Mouse (Mus musculus) c-Kit-positive CD71-positive TER-119-positive erythroid progenitor cells, embryonic 14.5 days (primary cell): Measurements from ENCODE around the gene Rnf220.

Source experiments
- DNase-seq: peaks from one replicate; pipeline ENCODE4 v3.0.0-alpha.2; 2013; ENCODE audit warnings: low spot score

Gene Rnf220

GRCm38 (mm10) chr4:117438064-117438463 is 58.8 kb downstream of the Rnf220 start:
- no peak for DNase-seq

GRCm38 (mm10) chr4:117436995-117437660 is 59.7 kb downstream of the Rnf220 start:
- no peak for DNase-seq

DNA sequence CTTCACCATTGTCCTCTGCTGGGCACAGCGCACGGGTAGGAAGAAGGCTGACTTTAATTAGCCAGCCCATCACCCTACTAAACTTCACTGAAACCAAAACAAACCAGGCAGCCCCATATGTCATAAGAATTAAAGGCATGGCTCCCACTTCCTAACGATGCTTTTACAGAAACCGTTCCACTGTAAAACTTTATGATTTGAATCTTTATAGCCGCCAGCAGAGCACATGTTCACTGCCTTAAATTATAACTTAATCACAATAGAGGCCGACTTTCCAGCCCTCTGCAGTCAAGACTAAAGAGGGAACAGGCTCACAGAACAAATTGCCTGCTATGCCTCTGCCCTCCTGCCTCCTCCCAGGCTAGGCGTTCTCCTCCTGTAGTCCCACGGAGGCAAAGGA is 62.5 kb downstream of the Rnf220 start:
- DNase-seq, result no peak

- no peak for DNase-seq
Measured at GRCm38 (mm10) chr4:117429604-117430003, 67.2 kb downstream of the Rnf220 start.

DNA sequence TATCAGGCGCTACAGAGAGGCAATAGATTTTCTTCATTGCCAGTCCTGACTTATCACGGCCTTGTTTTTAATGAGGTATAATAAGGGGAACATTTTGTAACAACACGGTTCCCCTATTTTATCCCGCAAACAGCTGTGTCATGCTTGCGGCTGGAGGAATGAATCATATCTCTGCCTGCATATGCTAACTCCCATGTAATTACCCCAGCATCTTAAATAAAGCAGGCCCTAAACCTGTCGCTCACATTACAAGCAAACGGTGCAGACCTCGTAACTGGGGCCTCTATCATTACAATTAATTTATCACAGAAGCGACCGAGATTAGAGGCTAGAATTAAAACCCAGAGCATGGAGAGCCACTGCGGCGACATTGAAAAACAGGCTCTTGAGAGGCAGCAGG is 69.3 kb downstream of the Rnf220 start:
- DNase-seq, result peak; percentile 31

DNA sequence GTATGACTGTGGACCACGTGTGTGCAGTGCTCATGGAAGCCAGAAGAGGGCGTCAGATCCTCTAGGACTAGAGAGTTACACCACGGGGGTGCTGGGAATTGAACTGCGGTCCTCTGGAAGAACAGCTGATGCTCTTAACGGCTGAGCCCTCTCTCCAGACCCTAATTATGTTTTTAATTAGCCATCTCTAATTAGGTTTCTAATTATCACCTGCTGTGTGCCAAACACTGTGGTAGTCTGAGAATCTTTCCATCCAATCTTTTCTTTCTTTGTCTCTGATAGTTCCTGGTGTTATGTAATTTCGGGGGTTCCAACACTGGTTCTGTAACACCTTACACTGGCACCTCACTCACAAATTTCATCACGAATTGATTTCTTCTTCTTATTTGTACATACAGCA is 75.8 kb downstream of the Rnf220 start:
- no peak for DNase-seq

DNA sequence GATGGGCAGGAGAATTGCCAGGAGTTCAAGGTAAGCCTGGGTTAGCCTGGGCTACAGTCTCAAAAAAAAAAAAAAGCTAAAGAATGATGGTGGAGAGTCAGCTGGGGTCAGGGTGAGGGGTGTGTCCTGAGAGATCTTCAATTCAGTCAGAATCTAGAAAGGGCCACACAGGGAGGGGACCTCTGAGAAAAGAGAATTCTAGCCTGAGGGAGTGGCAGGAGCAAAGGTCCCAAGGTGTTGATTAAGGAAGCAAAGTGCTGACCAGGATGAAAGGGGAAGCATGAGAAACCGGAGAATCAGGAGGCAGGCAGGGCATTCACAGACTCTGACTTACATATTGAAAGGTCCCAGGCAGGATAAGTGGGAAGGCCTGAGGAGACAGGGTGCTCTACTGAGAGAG is 80.0 kb downstream of the Rnf220 start:
- DNase-seq, result no peak

GRCm38 (mm10) chr4:117410049-117410410 is 86.8 kb downstream of the Rnf220 start:
- DNase-seq, result no peak

- no peak for DNase-seq
Measured at GRCm38 (mm10) chr4:117409144-117410048, 87.5 kb downstream of the Rnf220 start.

GRCm38 (mm10) chr4:117407945-117408344 is 88.9 kb downstream of the Rnf220 start:
- no peak for DNase-seq

- no peak for DNase-seq
Measured at GRCm38 (mm10) chr4:117405999-117406398, 90.9 kb downstream of the Rnf220 start.

GRCm38 (mm10) chr4:117405211-117405610 is 91.6 kb downstream of the Rnf220 start:
- no peak for DNase-seq

DNA sequence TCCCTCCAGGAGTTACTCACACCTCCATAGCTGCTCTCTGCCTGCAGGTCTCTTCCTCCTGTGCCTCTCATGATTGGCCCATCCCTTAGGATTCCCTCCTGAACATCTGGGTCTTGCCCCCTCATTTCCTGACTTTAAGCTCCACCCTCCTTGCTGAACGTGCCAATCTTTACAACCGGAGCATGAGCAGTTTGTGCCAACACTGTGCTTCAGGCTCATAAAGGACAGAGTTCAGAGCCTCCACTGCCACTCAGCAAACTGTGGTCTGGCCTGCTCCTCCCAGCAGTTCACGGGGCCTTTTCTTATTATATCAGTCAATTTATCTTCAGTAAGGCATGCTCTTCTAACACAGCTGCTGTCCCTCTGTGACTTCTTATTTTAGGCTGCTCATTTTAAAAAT is 93.4 kb downstream of the Rnf220 start:
- DNase-seq, result no peak

- no peak for DNase-seq
Measured at GRCm38 (mm10) chr4:117397128-117397527, 99.7 kb downstream of the Rnf220 start.

- DNase-seq, result no peak
Measured at GRCm38 (mm10) chr4:117393027-117393426, 103.8 kb downstream of the Rnf220 start.

DNA sequence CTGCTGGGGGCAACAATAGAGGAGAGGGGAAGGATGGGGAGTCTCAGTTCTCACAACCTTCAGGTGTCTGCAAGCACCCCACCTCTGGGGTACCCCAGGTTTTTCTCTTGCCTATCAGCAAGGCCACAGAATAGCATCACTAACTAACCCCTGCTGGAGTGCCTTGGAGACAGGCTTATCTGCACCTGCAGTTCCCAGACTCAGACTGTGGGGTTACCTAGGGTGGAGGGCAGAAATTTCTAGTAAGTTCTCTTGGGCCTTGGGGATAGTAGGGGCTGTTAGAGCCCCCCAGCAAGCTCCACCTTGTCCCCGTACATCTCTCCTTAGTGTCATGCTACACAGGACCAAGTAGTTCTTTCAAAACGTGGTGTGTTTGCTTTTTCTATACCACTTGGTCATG is 104.5 kb downstream of the Rnf220 start:
- no peak for DNase-seq

GRCm38 (mm10) chr4:117391966-117392365 is 104.9 kb downstream of the Rnf220 start:
- no peak for DNase-seq

- no peak for DNase-seq
Measured at GRCm38 (mm10) chr4:117390850-117391795, 105.7 kb downstream of the Rnf220 start.

GRCm38 (mm10) chr4:117389264-117390054 is 107.4 kb downstream of the Rnf220 start:
- DNase-seq, result no peak

DNA sequence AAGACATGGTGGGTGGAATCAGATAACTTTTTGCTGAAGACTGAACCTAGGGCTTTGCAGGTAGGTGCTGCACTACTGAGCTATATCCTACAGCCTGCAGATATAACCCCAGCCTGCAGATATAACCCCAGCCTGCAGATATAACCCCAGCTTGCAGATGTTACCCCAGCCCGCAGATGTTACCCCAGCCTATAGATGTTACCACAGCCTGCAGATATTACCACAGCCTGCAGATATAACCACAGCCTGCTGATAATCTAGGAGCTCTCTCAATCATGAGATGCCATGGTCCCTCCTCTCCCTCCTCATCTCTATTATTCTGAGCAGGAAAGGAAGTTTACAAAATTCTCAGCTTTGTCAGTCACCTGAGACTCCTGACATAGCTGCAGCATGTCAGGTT is 111.6 kb downstream of the Rnf220 start:
- DNase-seq, result no peak

DNA sequence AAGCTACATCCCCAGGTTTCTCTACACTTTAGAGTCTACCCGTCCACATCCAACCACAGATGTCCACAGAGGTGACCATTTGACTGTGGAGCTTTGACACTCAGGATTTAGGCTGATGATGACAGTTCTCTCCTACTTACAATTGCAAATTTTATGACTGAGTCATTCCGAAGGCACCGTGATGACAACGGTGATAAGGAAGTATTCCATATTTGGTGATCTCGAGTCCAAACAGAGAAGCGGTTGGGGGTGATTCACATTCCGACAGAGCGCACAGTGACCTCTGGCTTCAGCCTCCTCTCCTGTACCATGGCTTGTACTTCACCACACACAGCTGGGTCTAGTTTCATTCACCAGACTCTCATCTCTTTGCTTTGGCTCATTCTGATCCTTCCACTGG is 115.0 kb downstream of the Rnf220 start:
- DNase-seq, result no peak

GRCm38 (mm10) chr4:117380558-117380935 is 116.3 kb downstream of the Rnf220 start:
- DNase-seq, result no peak
